Mouse (Mus musculus): ENCODE data around the gene Def8. TPM values are rescaled to one million over a fixed set of nuclear protein-coding genes. Genes with fewer than 3 reads are reported as not detected.

The Def8 gene
- total and polyA plus RNA-seq, 2 experiments from 2014 or later: 30.9 to 91.5 TPM

DNA sequence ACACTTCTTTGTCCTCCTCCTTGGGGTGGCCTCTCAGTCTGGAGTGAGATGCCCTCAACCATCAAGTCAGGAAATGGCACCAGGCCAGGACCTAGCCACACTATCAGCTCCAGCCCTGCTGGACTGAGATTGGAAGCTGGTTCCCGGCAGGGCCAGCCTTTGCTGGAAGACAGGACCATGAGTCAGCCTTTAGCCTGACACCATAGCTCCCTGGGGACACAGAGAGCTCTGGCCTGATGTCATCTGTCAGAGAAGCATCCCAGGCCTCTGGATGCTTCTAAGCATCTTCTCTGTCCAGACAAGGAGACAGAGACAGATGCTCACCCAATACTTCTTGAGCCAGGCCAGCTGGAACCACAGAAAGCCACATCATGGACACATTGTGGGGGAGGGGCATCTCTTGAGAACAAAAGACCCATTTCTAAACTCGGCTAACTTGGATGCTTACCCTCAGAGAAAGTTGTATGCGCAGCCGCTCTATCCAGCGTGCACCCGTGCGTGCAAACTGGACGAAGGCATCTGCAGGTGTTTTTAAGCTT lies 13.2 kb upstream of the Def8 start:
- Histone ChIP-seq H3K4me3 (ENCODE audit: low read depth, low read length) (no peak overlapping the region), H3K27ac (ENCODE audit: low read depth) (no peak overlapping the region), H3K4me2 (ENCODE audit: low read depth, low read length) (no peak overlapping the region), H3K9ac (replicated peaks; ENCODE audit: low read depth, low read length) (no peak overlapping the region), H3K27me3 (ENCODE audit: control insufficient read depth, insufficient read depth, low read length) (peaks cover 47% of the 10 kb centered on the region), H3K9me3 (replicated peaks; ENCODE audit: control insufficient read depth, low read length) (no peaks in the 10 kb centered on the region), H3K36me3 (replicated peaks; ENCODE audit: control insufficient read depth, insufficient read depth, low read length) (no peaks in the 10 kb centered on the region), H3K4me1 (ENCODE audit: control insufficient read depth, insufficient read depth) (peaks cover 20% of the 10 kb centered on the region)
- TF ChIP-seq CTCF (IDR thresholded peaks at IDR 0.05; ENCODE audit: low read depth) (no peak), EP300 (IDR thresholded peaks at IDR 0.05; ENCODE audit: low read depth) (no peak)
- 64% methylated on average over 8 of the region's 8 CpGs for WGBS
- ATAC-seq (ENCODE audit: insufficient read depth, low read depth) (peak; percentile 55), DNase-seq (ENCODE audit: low spot score) (peak; percentile 75)

DNA sequence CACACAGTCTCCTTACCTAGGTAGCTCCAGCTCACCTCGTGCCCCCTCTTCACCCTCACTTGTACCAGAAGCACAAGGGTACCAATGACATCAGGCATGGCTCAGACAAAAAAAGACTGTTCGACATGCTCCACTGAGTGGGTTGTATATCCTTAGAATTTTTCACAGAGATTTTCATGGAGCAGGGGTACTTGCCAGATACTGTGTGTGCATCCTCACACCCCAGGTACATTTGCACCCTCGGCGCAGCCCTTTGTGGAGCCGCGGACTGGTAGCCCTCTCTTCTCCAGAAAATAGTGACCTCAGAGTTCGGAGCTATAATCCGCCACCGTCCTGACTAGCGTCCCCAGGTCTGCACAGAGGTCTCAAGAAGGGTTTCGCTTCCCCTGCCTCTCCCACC lies 12.5 kb upstream of the Def8 start:
- Histone ChIP-seq H3K4me3 (ENCODE audit: low read depth, low read length) (peak overlapping the region; percentile 31; the same call in 1 of the 2 replicates), H3K36me3 (replicated peaks; ENCODE audit: control insufficient read depth, insufficient read depth, low read length) (no peaks in the 10 kb centered on the region), H3K9me3 (replicated peaks; ENCODE audit: control insufficient read depth, low read length) (no peaks in the 10 kb centered on the region), H3K4me1 (ENCODE audit: control insufficient read depth, insufficient read depth) (peaks cover 20% of the 10 kb centered on the region), H3K27ac (ENCODE audit: low read depth) (no peak overlapping the region), H3K4me2 (ENCODE audit: low read depth, low read length) (peak overlapping the region; percentile 44; the same call in 1 of the 2 replicates), H3K9ac (replicated peaks; ENCODE audit: low read depth, low read length) (no peak overlapping the region), H3K27me3 (ENCODE audit: control insufficient read depth, insufficient read depth, low read length) (peaks cover 47% of the 10 kb centered on the region)
- no peak for DNase-seq (ENCODE audit: low spot score)
- TF ChIP-seq EP300 (IDR thresholded peaks at IDR 0.05; ENCODE audit: low read depth) (no peak), CTCF (IDR thresholded peaks at IDR 0.05; ENCODE audit: low read depth) (no peak)
- ATAC-seq (ENCODE audit: insufficient read depth, low read depth): no peak
- 15% methylated on average over 11 of the region's 11 CpGs for WGBS

GRCm38 (mm10) chr8:123411246-123411645 lies 12.1 kb upstream of the Def8 start, which contains the start of gene Tubb3:
Gene Tubb3, plus strand, starts transcription at chr8:123411424.
- peak within 1 kb of the TSS; percentile 31 for H3K4me3 ChIP-seq (ENCODE audit: low read depth, low read length)
- no peak for TF ChIP-seq CTCF (IDR thresholded peaks at IDR 0.05; ENCODE audit: low read depth)
- TF ChIP-seq EP300 (IDR thresholded peaks at IDR 0.05; ENCODE audit: low read depth): no peak
- DNase-seq (ENCODE audit: low spot score) (no peak), ATAC-seq (ENCODE audit: insufficient read depth, low read depth) (no peak)
- no peaks in the 10 kb centered on the region for H3K36me3 ChIP-seq (replicated peaks; ENCODE audit: control insufficient read depth, insufficient read depth, low read length)
- H3K27me3 ChIP-seq (ENCODE audit: control insufficient read depth, insufficient read depth, low read length): peaks cover 47% of the 10 kb centered on the region
- peaks cover 20% of the 10 kb centered on the region for H3K4me1 ChIP-seq (ENCODE audit: control insufficient read depth, insufficient read depth)
- no peak within 1 kb of the TSS for H3K9ac ChIP-seq (replicated peaks; ENCODE audit: low read depth, low read length)
- no peaks in the 10 kb centered on the region for H3K9me3 ChIP-seq (replicated peaks; ENCODE audit: control insufficient read depth, low read length)
- H3K4me2 ChIP-seq (ENCODE audit: low read depth, low read length): peak within 1 kb of the TSS; percentile 44
- H3K27ac ChIP-seq (ENCODE audit: low read depth): no peak within 1 kb of the TSS
- WGBS: 0% methylated on average over 27 of the region's 29 CpGs

DNA sequence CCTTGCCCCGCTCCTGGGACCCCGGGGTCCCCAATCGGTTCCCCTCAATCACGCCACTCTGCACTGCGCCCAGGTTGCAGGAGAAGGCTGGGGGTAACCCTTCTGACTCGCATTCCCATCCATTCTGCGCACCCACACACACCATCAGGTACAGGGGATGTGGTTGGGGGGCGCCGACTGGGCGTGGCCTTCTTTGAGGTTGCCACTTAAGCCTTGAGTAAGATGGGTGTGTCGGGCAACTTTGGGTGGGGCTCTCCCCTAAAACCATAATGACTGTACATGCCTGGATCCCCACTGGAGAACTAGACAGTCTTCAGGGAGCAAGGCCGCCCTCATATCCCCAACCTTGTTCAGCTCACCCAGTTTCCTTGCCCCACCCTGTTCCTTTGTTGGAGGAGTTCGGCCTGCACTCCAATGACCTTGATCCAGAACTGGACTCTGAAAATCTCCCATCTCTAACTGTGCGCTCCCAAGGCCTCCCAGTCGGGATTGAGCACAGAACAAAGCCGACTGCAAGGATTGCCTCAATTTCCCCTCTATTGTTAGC lies 11.5 kb upstream of the Def8 start:
- peak overlapping the region; percentile 44 for H3K4me2 ChIP-seq (ENCODE audit: low read depth, low read length)
- ATAC-seq (ENCODE audit: insufficient read depth, low read depth) (no peak), DNase-seq (ENCODE audit: low spot score) (no peak)
- peaks cover 47% of the 10 kb centered on the region for H3K27me3 ChIP-seq (ENCODE audit: control insufficient read depth, insufficient read depth, low read length)
- peaks cover 20% of the 10 kb centered on the region for H3K4me1 ChIP-seq (ENCODE audit: control insufficient read depth, insufficient read depth)
- no peak overlapping the region for H3K9ac ChIP-seq (replicated peaks; ENCODE audit: low read depth, low read length)
- H3K36me3 ChIP-seq (replicated peaks; ENCODE audit: control insufficient read depth, insufficient read depth, low read length): no peaks in the 10 kb centered on the region
- 13% methylated on average over 16 of the region's 16 CpGs for WGBS
- TF ChIP-seq CTCF (IDR thresholded peaks at IDR 0.05; ENCODE audit: low read depth): no peak
- no peak for TF ChIP-seq EP300 (IDR thresholded peaks at IDR 0.05; ENCODE audit: low read depth)
- no peaks in the 10 kb centered on the region for H3K9me3 ChIP-seq (replicated peaks; ENCODE audit: control insufficient read depth, low read length)
- H3K4me3 ChIP-seq (ENCODE audit: low read depth, low read length): peak overlapping the region; percentile 31
- no peak overlapping the region for H3K27ac ChIP-seq (ENCODE audit: low read depth)

GRCm38 (mm10) chr8:123412560-123413170 lies 10.7 kb upstream of the Def8 start:
- peaks cover 47% of the 10 kb centered on the region for H3K27me3 ChIP-seq (ENCODE audit: control insufficient read depth, insufficient read depth, low read length)
- no peak overlapping the region for H3K27ac ChIP-seq (ENCODE audit: low read depth)
- no peaks in the 10 kb centered on the region for H3K36me3 ChIP-seq (replicated peaks; ENCODE audit: control insufficient read depth, insufficient read depth, low read length)
- no peak overlapping the region for H3K9ac ChIP-seq (replicated peaks; ENCODE audit: low read depth, low read length)
- peaks cover 20% of the 10 kb centered on the region for H3K4me1 ChIP-seq (ENCODE audit: control insufficient read depth, insufficient read depth)
- TF ChIP-seq CTCF (IDR thresholded peaks at IDR 0.05; ENCODE audit: low read depth): no peak
- no peak for TF ChIP-seq EP300 (IDR thresholded peaks at IDR 0.05; ENCODE audit: low read depth)
- no peaks in the 10 kb centered on the region for H3K9me3 ChIP-seq (replicated peaks; ENCODE audit: control insufficient read depth, low read length)
- no peak overlapping the region for H3K4me3 ChIP-seq (ENCODE audit: low read depth, low read length)
- WGBS: 10% methylated on average over 12 of the region's 12 CpGs
- no peak for DNase-seq (ENCODE audit: low spot score)
- ATAC-seq (ENCODE audit: insufficient read depth, low read depth): no peak
- no peak overlapping the region for H3K4me2 ChIP-seq (ENCODE audit: low read depth, low read length)
